Mouse (Mus musculus) MEL-GATA-1-ER (cell line): ENCODE data around the gene Fasn.
A peak's percentile ranks its signal among the peaks of the same experiment; 100 is the strongest.
"Not testable (repeated sequence)": the region's sequence is repeated elsewhere in the genome, so short reads cannot be mapped to it uniquely, and the experiment has no call there.

Experiments used
- DNase-seq: peaks from one replicate; pipeline ENCODE4 v3.0.0-alpha.2; 2012; ENCODE audit warnings: low read depth; ENCODE audit errors: extremely low read depth

Gene Fasn

DNA sequence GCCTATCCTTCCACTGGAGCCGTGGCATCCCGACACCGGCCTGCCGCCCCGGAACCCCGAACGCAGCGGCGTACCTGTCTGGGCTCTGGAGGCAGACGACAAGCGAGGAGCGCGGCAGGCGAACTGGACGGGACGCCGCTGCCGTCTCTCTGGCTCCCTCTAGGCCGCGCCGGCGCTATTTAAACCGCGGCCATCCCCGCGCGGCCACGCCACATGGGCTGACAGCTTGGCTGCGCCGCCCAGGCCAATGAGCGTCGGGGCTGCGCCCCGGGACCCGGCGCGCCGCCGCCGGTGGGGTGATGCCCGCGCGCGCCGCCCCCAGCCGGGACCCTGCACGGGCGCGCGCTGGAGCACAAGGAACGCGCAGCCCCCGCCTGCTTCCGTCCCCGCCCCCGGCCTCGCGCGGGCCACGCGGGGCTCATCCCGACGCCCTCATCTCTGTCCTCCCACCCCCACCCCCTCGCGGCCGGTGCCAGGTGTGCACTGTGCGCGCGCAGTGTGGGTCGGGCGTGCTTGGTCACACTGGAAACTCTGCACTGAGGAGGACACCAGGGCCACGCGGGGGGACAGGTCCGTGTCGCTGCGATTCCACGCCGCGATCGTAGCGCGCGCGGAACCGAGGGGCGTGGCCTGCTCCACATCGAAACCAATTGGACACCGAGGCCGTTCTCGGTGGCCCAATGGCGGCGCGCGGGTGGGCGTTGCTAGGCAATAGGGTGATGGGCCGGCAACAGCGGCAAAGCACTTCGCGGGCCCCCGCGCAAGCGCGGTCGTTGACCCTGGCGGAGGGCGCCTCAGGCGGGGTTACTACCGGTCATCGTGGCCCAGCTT lies at the start of gene Fasn:
TSS of gene Fasn (minus strand) at position 592 of the 831 bp plus-strand sequence.
- DNase-seq, result peak; percentile 80

GRCm38 (mm10) chr11:120873206-120873605 lies 48.9 kb upstream of the Fasn start:
- DNase-seq, result no peak

DNA sequence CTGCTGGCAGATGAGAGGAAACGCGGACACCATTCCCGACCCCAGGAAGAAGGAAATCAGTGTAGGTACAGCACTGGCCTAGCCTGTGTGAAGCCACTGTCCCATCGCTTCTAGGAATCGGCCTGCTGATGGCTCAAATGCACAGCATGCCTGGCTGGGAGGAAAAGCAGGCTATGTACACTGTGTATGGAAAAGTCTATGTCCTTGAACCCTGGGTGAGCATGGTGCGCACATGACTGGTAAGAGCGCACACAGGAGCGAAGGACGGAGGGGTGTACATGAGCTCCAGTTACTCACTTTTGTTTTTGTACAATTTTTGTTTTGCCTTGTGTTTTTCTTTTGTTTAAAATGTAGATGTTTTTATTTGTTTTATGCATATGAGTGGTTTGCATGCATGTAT lies 47.2 kb upstream of the Fasn start:
- no peak for DNase-seq

GRCm38 (mm10) chr11:120865816-120866215 lies 41.5 kb upstream of the Fasn start:
- no peak for DNase-seq

GRCm38 (mm10) chr11:120862819-120863218 lies 38.5 kb upstream of the Fasn start:
- no peak for DNase-seq

DNA sequence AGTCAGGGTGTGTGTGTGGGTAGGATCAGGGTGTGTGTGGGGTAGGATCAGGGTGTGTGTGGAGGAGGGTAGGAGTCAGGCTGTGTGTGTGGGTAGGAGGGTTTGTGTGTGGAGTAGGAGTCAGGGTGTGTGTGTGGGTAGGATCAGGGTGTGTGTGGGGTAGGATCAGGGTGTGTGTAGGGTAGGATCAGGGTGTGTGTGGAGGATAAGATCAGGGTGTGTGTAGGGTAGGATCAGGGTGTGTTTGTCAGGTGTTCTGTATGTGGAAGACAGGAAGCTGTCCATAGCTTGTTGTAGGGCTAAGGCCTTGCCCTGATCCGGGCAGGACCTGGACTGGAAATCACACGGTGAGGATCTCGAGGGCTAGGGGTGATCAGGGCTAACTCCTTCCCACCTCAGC lies 31.6 kb upstream of the Fasn start:
- DNase-seq, result not testable (repeated sequence)

DNA sequence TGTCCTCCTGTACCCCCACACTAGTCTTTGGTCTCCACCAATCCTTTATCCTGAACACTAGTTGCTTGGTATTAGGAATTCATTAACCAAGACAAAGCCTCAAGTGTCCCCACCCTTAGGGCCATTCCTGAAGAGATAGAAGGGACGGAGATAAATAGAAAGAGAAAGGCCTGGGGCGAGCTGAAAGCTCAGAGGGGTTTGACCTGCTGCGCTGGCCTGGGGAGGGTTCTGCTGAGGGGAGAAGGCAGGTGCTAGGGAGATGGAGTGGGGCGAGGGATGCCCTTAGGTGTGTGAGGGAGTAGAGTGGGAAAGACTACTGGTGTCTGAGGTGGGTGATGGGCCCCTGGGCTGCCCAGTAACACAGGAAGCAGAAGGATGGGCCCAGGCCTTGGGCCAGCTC lies 29.4 kb upstream of the Fasn start:
- DNase-seq, result no peak

GRCm38 (mm10) chr11:120853158-120853557 lies 28.8 kb upstream of the Fasn start:
- no peak for DNase-seq

DNA sequence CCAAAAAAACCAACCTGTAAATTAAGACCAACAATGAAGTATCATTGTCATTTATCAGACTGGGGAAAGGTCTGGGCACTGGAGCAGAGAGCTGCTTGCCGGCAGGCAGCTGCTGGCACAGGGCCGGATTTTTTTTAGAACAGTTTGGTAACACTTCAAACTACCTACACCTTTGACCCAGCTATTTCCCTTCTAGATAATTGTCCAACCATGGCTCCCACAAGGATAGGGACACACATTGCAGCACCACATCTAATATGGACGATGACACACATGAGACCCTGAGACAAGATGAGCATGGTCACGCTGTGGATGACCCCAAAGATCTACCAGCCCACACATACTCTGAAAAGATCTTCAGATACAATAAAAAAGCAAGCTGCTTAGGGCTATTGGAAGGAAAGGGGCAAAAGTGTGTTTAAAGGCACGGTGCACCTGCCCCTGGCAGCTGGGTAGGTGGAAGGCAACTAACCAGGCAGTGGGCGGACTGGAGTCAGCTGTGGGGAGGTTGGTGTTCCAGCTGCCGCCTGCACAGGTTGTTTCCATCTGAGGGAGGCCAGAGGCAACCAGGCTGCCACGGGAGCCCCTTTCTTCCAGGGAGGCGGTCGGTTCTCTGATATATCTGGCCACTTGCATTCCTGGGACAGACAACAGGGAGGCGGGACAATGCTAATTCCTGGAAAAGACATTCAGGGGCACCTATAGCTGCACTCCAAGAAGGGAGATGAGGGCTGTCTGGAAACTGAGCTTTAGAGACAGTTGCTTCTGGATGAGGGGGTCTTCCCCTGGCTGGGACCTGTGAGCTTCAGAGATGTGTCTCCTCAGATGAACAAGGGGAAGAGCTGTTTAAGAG lies 28.0 kb upstream of the Fasn start:
- no peak for DNase-seq

GRCm38 (mm10) chr11:120851582-120851981 lies 27.2 kb upstream of the Fasn start:
- no peak for DNase-seq

GRCm38 (mm10) chr11:120851132-120851531 lies 26.8 kb upstream of the Fasn start:
- no peak for DNase-seq

GRCm38 (mm10) chr11:120850331-120851030 lies 26.1 kb upstream of the Fasn start:
- DNase-seq, result peak; percentile 56

GRCm38 (mm10) chr11:120846725-120847475 lies 22.6 kb upstream of the Fasn start:
- no peak for DNase-seq

- no peak for DNase-seq
Observed at GRCm38 (mm10) chr11:120844329-120844728, 20.0 kb upstream of the Fasn start.

GRCm38 (mm10) chr11:120833555-120834280 lies 9.4 kb upstream of the Fasn start:
- DNase-seq, result no peak

DNA sequence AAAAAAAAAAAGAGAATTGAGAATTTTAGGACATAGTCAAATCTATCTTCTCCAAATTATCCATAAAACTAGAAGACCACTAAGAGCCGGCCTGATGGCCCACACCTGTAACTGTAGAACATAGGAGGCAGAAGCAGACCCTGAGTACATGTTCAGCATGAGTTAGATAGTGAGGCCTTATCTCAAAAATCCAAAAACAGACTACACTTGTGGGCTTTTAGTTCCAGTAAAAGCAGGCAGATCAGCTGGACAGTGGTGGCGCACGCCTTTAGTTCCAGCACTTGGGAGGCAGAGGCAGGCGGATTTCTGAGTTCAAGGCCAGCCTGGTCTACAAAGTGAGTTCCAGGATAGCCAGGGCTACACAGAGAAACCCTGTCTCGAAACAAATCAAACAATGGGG lies 8.6 kb upstream of the Fasn start:
- not testable (repeated sequence) for DNase-seq

DNA sequence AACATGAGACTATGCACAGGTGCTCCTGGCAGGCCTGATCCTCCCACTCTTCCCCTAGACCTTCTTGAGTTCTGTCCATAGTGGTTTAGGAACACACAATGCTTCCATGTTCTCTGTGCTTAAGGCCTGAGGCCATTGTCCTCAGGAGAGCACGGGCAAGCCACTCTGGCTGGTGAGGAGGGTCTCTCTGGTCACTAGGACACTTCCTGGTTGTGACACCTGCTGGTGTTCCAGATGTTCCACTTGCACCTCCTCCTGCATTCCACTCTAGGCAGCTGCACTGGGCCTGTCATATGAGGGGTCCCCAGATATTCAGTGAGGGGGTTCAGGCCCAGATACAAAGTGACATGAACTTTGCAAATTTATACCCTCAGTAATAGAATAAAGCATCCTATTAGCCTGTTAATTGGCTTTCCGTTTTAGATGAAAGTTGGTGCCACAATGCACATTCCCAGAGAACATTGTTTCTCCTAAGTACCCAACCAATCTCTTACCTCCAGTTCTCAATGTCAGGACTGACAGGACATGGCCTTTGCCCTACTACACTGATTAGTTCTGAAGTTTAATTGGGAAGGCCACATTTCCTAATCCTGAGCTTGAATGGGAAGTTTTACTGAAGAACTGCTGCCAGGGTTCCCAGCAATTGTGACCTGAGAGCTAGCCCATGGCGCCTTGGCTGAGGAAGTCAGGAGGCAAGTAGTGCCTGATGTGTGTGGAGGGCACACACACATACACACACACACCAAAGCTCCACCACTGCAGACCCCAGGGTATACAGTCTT lies 7.5 kb upstream of the Fasn start:
- no peak for DNase-seq

GRCm38 (mm10) chr11:120830686-120831085 lies 6.3 kb upstream of the Fasn start:
- DNase-seq, result no peak

GRCm38 (mm10) chr11:120829757-120830532 lies 5.6 kb upstream of the Fasn start:
- no peak for DNase-seq
